Mouse (Mus musculus): ENCODE measurements around the gene Nt5c3b. TPM values are rescaled to one million over a fixed set of nuclear protein-coding genes. Genes with fewer than 3 reads are reported as not detected.

The Nt5c3b gene
- polyA plus RNA-seq, 1 experiment from 2014 or later: 156 TPM

DNA sequence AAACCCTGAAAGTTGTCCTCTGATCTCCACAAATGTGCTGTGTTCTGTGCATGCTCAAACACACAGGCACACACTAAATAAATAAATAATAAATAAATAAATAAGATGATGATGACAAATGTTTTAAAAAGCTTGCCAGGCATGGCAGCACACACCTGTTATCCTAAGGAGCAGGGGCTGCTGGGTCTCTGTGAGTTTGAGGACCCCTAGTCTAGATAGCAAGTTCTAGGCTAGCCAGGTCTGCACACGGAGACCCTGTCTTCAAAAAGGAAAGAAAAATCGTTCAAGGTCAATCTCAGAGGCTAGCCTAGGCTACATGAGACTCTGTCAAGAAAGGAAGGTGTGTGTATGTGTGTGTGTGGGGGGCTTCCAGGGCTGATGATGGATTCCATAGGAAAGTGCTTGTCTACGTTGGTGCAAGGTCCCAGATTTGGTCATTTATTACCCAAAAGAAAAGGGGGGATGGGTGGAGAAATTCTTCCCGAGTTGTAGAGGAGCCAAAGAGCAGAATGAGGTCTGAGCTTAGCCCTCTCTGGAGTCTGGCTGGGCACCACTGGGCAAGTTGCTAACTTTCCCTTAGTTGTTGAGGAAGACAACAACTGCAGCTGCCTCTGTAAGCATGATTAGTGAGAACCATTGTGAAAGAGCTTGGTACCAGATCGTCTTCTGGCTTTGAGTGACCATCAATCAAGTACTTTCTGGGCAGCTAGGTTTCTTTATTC lies 47.1 kb downstream of the Nt5c3b start:
- 81% methylated on average over 5 of the region's 5 CpGs for WGBS
- DNase-seq (ENCODE audit: low spot score): no peak
- Histone ChIP-seq H3K4me1 (peaks cover 64% of the 10 kb centered on the region), H3K4me3 (no peak overlapping the region), H3K9me3 (no peaks in the 10 kb centered on the region), H3K27ac (replicated peaks) (no peak overlapping the region), H3K36me3 (replicated peaks) (0 out of 2 replicates have a peak, but pooled peaks cover 4% of the 10 kb centered on the region), H3K27me3 (replicated peaks; ENCODE audit: low read depth, poor library complexity, severe bottlenecking) (peaks cover 29% of the 10 kb centered on the region)

- H3K9me3 ChIP-seq: no peaks in the 10 kb centered on the region
- WGBS: 80% methylated on average over 7 of the region's 7 CpGs
- peaks cover 29% of the 10 kb centered on the region for H3K27me3 ChIP-seq (replicated peaks; ENCODE audit: low read depth, poor library complexity, severe bottlenecking)
- 0 out of 2 replicates have a peak overlapping the region, but pooled peaks have one; percentile 13 for H3K4me3 ChIP-seq
- 0 out of 2 replicates have a peak, but pooled peaks cover 4% of the 10 kb centered on the region for H3K36me3 ChIP-seq (replicated peaks)
- peaks cover 66% of the 10 kb centered on the region for H3K4me1 ChIP-seq
- DNase-seq (ENCODE audit: low spot score): no peak
- no peak overlapping the region for H3K27ac ChIP-seq (replicated peaks)
These were observed 47.9 kb downstream of the Nt5c3b start for GRCm38 (mm10) chr11:100393733-100394132.

DNA sequence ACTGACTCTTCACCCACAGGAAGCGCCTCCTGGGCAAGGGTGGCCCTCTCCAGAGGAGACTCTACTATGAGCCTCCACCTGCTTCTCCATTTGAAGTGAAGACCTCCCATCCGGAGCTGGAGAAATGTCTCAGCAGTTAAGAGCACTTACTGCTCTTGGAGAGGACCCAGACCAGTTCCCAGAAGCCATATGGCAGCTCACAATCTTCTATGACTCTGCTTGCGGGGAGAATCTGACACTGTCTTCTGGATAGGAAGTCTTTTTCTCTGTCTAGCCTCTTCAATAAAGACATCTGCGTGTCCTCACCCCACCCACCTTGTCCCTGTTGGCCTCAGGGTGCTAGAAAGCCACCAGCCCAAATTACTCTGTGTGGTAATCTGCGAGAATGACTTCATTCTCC lies 48.6 kb downstream of the Nt5c3b start:
- H3K9me3 ChIP-seq: no peaks in the 10 kb centered on the region
- 0 out of 2 replicates have a peak, but pooled peaks cover 4% of the 10 kb centered on the region for H3K36me3 ChIP-seq (replicated peaks)
- H3K4me1 ChIP-seq: peaks cover 71% of the 10 kb centered on the region
- peaks cover 29% of the 10 kb centered on the region for H3K27me3 ChIP-seq (replicated peaks; ENCODE audit: low read depth, poor library complexity, severe bottlenecking)
- H3K4me3 ChIP-seq: no peak overlapping the region
- 86% methylated on average over 5 of the region's 5 CpGs for WGBS
- H3K27ac ChIP-seq (replicated peaks): no peak overlapping the region
- no peak for DNase-seq (ENCODE audit: low spot score)

DNA sequence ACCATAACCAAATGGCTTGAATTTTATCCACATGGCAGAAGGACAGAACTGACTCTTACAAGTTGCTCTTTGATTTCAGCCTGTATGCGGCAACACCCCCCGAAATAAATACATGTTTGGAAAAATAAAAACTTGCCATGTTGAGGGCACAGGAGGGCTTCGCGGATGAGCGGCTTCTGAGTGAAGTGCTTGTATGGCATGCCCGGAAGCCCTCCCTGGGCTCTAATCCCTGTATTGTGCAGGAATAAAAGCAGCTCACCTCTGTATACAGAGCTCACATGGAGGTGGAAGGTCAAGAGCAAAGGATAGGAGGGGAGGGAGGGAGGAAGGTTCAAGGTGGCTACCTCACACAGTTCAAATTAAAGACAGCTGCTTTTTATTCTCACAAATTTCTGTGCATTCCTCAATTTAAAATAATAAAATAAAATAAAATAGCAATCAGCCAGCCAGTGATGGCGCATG lies 49.7 kb downstream of the Nt5c3b start:
- peaks cover 72% of the 10 kb centered on the region for H3K4me1 ChIP-seq
- peaks cover 25% of the 10 kb centered on the region for H3K27me3 ChIP-seq (replicated peaks; ENCODE audit: low read depth, poor library complexity, severe bottlenecking)
- no peak for DNase-seq (ENCODE audit: low spot score)
- 0 out of 2 replicates have a peak, but pooled peaks cover 4% of the 10 kb centered on the region for H3K36me3 ChIP-seq (replicated peaks)
- no peak overlapping the region for H3K27ac ChIP-seq (replicated peaks)
- WGBS: 85% methylated on average over 7 of the region's 7 CpGs
- no peak overlapping the region for H3K4me3 ChIP-seq
- H3K9me3 ChIP-seq: no peaks in the 10 kb centered on the region

GRCm38 (mm10) chr11:100391081-100391883 lies 50.3 kb downstream of the Nt5c3b start:
- Histone ChIP-seq H3K4me1 (peaks cover 72% of the 10 kb centered on the region), H3K27me3 (replicated peaks; ENCODE audit: low read depth, poor library complexity, severe bottlenecking) (peaks cover 19% of the 10 kb centered on the region), H3K9me3 (no peaks in the 10 kb centered on the region), H3K4me3 (no peak overlapping the region), H3K27ac (replicated peaks) (0 out of 2 replicates have a peak overlapping the region, but pooled peaks have one; percentile 35), H3K36me3 (replicated peaks) (0 out of 2 replicates have a peak, but pooled peaks cover 4% of the 10 kb centered on the region)
- 71% methylated on average over 9 of the region's 9 CpGs for WGBS
- DNase-seq (ENCODE audit: low spot score): no peak

GRCm38 (mm10) chr11:100389931-100390445 lies 51.6 kb downstream of the Nt5c3b start:
- Histone ChIP-seq H3K9me3 (no peaks in the 10 kb centered on the region), H3K36me3 (replicated peaks) (peaks cover 17% of the 10 kb centered on the region), H3K27ac (replicated peaks) (peak overlapping the region; percentile 16), H3K27me3 (replicated peaks; ENCODE audit: low read depth, poor library complexity, severe bottlenecking) (peaks cover 6% of the 10 kb centered on the region), H3K4me3 (no peak overlapping the region), H3K4me1 (peaks cover 62% of the 10 kb centered on the region)
- no peak for DNase-seq (ENCODE audit: low spot score)
- WGBS: 39% methylated on average over 8 of the region's 8 CpGs

DNA sequence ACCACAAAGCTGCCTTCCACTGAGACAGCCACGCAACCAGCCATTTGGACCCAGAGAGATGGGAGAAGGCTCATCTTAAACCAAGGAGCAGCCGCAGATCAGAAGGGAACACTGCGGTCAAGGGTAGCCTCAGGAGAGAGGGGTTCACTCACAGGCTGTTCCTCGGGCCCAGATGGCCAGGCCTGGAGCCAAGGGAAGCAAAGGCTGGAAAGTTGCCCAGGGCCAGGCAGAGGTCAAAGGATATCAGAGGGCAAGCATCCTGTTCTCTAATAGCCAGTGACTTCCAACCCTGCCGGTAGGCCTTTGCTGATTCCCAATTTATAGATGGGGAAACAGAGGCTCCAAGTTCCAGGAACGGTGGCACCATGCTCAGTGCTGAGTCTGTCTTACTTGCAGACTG lies 53.0 kb downstream of the Nt5c3b start:
- Histone ChIP-seq H3K36me3 (replicated peaks) (peaks cover 29% of the 10 kb centered on the region), H3K4me1 (peaks cover 55% of the 10 kb centered on the region), H3K27ac (replicated peaks) (peak overlapping the region; percentile 65; the same call in 1 of the 2 replicates), H3K4me3 (no peak overlapping the region), H3K9me3 (no peaks in the 10 kb centered on the region), H3K27me3 (replicated peaks; ENCODE audit: low read depth, poor library complexity, severe bottlenecking) (0 out of 2 replicates have a peak, but pooled peaks cover 2% of the 10 kb centered on the region)
- 78% methylated on average over 6 of the region's 6 CpGs for WGBS
- DNase-seq (ENCODE audit: low spot score): no peak

GRCm38 (mm10) chr11:100387589-100388375 lies 53.8 kb downstream of the Nt5c3b start:
- Histone ChIP-seq H3K36me3 (replicated peaks) (peaks cover 38% of the 10 kb centered on the region), H3K27me3 (replicated peaks; ENCODE audit: low read depth, poor library complexity, severe bottlenecking) (no peaks in the 10 kb centered on the region), H3K4me1 (peaks cover 52% of the 10 kb centered on the region), H3K9me3 (no peaks in the 10 kb centered on the region), H3K4me3 (0 out of 2 replicates have a peak overlapping the region, but pooled peaks have one; percentile 1), H3K27ac (replicated peaks) (peak overlapping the region; percentile 65)
- 60% methylated on average over 14 of the region's 14 CpGs for WGBS
- DNase-seq (ENCODE audit: low spot score): peak; percentile 39

DNA sequence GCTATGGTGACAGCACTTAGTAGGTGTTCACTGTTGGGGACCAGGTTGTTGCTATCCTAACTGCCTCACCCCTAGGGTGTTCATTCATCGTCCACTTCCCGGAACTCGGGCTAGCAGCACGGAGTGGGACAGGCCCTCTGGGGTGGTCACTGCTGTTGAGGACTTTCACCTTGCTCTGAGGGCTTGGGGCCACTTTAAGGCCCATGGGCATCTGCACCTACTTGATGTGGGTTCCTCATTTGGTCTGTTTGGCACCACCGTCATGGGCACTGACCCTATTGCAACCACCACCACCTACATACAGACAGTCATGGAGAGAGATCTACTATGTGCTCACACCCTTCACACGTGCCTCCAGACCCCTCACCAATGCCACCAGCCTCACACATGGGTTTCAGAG lies 54.5 kb downstream of the Nt5c3b start:
- H3K4me1 ChIP-seq: peaks cover 52% of the 10 kb centered on the region
- H3K4me3 ChIP-seq: no peak overlapping the region
- no peak for DNase-seq (ENCODE audit: low spot score)
- peak overlapping the region; percentile 65; the same call in 1 of the 2 replicates for H3K27ac ChIP-seq (replicated peaks)
- H3K9me3 ChIP-seq: no peaks in the 10 kb centered on the region
- H3K36me3 ChIP-seq (replicated peaks): peaks cover 40% of the 10 kb centered on the region
- H3K27me3 ChIP-seq (replicated peaks; ENCODE audit: low read depth, poor library complexity, severe bottlenecking): no peaks in the 10 kb centered on the region
- WGBS: 81% methylated on average over 6 of the region's 6 CpGs

- peak; percentile 60 for DNase-seq (ENCODE audit: low spot score)
- 41% methylated on average over 5 of the region's 5 CpGs for WGBS
- Histone ChIP-seq H3K4me1 (peaks cover 50% of the 10 kb centered on the region), H3K9me3 (no peaks in the 10 kb centered on the region), H3K36me3 (replicated peaks) (peaks cover 45% of the 10 kb centered on the region), H3K27me3 (replicated peaks; ENCODE audit: low read depth, poor library complexity, severe bottlenecking) (no peaks in the 10 kb centered on the region), H3K4me3 (no peak overlapping the region), H3K27ac (replicated peaks) (peak overlapping the region; percentile 65)
These were observed 55.0 kb downstream of the Nt5c3b start for GRCm38 (mm10) chr11:100386586-100386985.

GRCm38 (mm10) chr11:100385016-100385415 lies 56.6 kb downstream of the Nt5c3b start:
- WGBS: 93% methylated on average over 3 of the region's 3 CpGs
- no peaks in the 10 kb centered on the region for H3K9me3 ChIP-seq
- H3K36me3 ChIP-seq (replicated peaks): peaks cover 59% of the 10 kb centered on the region
- H3K27ac ChIP-seq (replicated peaks): no peak overlapping the region
- no peak overlapping the region for H3K4me3 ChIP-seq
- DNase-seq (ENCODE audit: low spot score): no peak
- H3K4me1 ChIP-seq: peaks cover 34% of the 10 kb centered on the region
- no peaks in the 10 kb centered on the region for H3K27me3 ChIP-seq (replicated peaks; ENCODE audit: low read depth, poor library complexity, severe bottlenecking)

- H3K27ac ChIP-seq (replicated peaks): no peak overlapping the region
- H3K4me1 ChIP-seq: peaks cover 17% of the 10 kb centered on the region
- no peak for DNase-seq (ENCODE audit: low spot score)
- no peaks in the 10 kb centered on the region for H3K27me3 ChIP-seq (replicated peaks; ENCODE audit: low read depth, poor library complexity, severe bottlenecking)
- H3K4me3 ChIP-seq: no peak overlapping the region
- WGBS: 86% methylated on average over 6 of the region's 6 CpGs
- H3K9me3 ChIP-seq: no peaks in the 10 kb centered on the region
- peaks cover 81% of the 10 kb centered on the region for H3K36me3 ChIP-seq (replicated peaks)
These were observed 58.9 kb downstream of the Nt5c3b start for GRCm38 (mm10) chr11:100382682-100383081.

Data from embryonic facial prominence, embryonic 10.5 days (tissue).